Mouse (Mus musculus): ENCODE results near the gene Mast4. TPM values are rescaled to one million over a fixed set of nuclear protein-coding genes. Genes with fewer than 3 reads are reported as not detected.

Mast4 gene
- polyA plus RNA-seq, 1 experiment from 2014 or later, result 18.9 TPM

- no peaks in the 10 kb centered on the region for H3K27me3 ChIP-seq (ENCODE audit: control insufficient read depth, insufficient read depth, low read length)
- DNase-seq (ENCODE audit: low spot score) (no peak), ATAC-seq (ENCODE audit: insufficient number of reproducible peaks, low FRiP score, low TSS enrichment, low read depth) (no peak)
- WGBS, result 90% methylated on average over 6 of the region's 6 CpGs
- no peaks in the 10 kb centered on the region for H3K4me1 ChIP-seq (ENCODE audit: control insufficient read depth, insufficient read depth, low read length)
- no peaks in the 10 kb centered on the region for H3K9me3 ChIP-seq (ENCODE audit: control insufficient read depth, low read length)
- no peak overlapping the region for H3K9ac ChIP-seq (ENCODE audit: low read length)
- H3K4me3 ChIP-seq (ENCODE audit: low read depth, low read length), result no peak overlapping the region
- no peaks in the 10 kb centered on the region for H3K36me3 ChIP-seq (ENCODE audit: control insufficient read depth, insufficient read depth, low read length)
- no peak overlapping the region for H3K27ac ChIP-seq (replicated peaks; ENCODE audit: low read depth, low read length)
- no peak overlapping the region for H3K4me2 ChIP-seq (ENCODE audit: low read depth, severe bottlenecking)
Observed at GRCm38 (mm10) chr13:102775506-102775905, 558.8 kb downstream of the Mast4 start.

- Histone ChIP-seq H3K4me3 (ENCODE audit: low read depth, low read length) (no peak overlapping the region), H3K36me3 (ENCODE audit: control insufficient read depth, insufficient read depth, low read length) (no peaks in the 10 kb centered on the region), H3K27ac (replicated peaks; ENCODE audit: low read depth, low read length) (no peak overlapping the region), H3K9me3 (ENCODE audit: control insufficient read depth, low read length) (no peaks in the 10 kb centered on the region), H3K4me1 (ENCODE audit: control insufficient read depth, insufficient read depth, low read length) (no peaks in the 10 kb centered on the region), H3K27me3 (ENCODE audit: control insufficient read depth, insufficient read depth, low read length) (no peaks in the 10 kb centered on the region), H3K9ac (ENCODE audit: low read length) (no peak overlapping the region), H3K4me2 (ENCODE audit: low read depth, severe bottlenecking) (no peak overlapping the region)
- no peak for ATAC-seq (ENCODE audit: insufficient number of reproducible peaks, low FRiP score, low TSS enrichment, low read depth)
- no peak for DNase-seq (ENCODE audit: low spot score)
- 59% methylated on average over 7 of the region's 7 CpGs for WGBS
Observed at GRCm38 (mm10) chr13:102774786-102775201, 559.5 kb downstream of the Mast4 start.

- ATAC-seq (ENCODE audit: insufficient number of reproducible peaks, low FRiP score, low TSS enrichment, low read depth), result no peak
- no peak for DNase-seq (ENCODE audit: low spot score)
- Histone ChIP-seq H3K4me1 (ENCODE audit: control insufficient read depth, insufficient read depth, low read length) (no peaks in the 10 kb centered on the region), H3K4me2 (ENCODE audit: low read depth, severe bottlenecking) (no peak overlapping the region), H3K9me3 (ENCODE audit: control insufficient read depth, low read length) (no peaks in the 10 kb centered on the region), H3K27ac (replicated peaks; ENCODE audit: low read depth, low read length) (no peak overlapping the region), H3K36me3 (ENCODE audit: control insufficient read depth, insufficient read depth, low read length) (no peaks in the 10 kb centered on the region), H3K27me3 (ENCODE audit: control insufficient read depth, insufficient read depth, low read length) (no peaks in the 10 kb centered on the region), H3K4me3 (ENCODE audit: low read depth, low read length) (no peak overlapping the region), H3K9ac (ENCODE audit: low read length) (no peak overlapping the region)
- 91% methylated on average over 9 of the region's 9 CpGs for WGBS
Observed at GRCm38 (mm10) chr13:102773169-102773568, 561.1 kb downstream of the Mast4 start.

DNA sequence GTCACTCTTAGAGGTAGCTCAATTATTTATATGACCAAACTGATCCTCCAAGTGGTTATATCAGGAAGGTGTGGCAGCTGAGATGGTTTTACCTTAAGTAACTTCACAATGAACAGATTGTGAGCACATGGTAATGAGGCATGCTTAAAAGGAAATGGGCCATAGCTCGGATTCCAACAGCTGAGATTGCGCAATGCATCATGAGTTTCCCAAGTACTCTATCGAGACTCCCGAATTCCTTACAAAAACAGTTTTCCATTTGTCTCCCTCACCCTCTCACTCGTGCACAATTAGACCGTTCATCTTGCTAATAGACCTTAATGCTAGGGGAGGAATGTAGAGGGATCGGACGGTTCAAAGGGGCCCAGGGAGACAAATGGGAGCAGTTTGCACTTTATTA lies 564.1 kb downstream of the Mast4 start:
- DNase-seq (ENCODE audit: low spot score) (no peak), ATAC-seq (ENCODE audit: insufficient number of reproducible peaks, low FRiP score, low TSS enrichment, low read depth) (no peak)
- Histone ChIP-seq H3K36me3 (ENCODE audit: control insufficient read depth, insufficient read depth, low read length) (no peaks in the 10 kb centered on the region), H3K27me3 (ENCODE audit: control insufficient read depth, insufficient read depth, low read length) (no peaks in the 10 kb centered on the region), H3K27ac (replicated peaks; ENCODE audit: low read depth, low read length) (no peak overlapping the region), H3K4me2 (ENCODE audit: low read depth, severe bottlenecking) (no peak overlapping the region), H3K4me3 (ENCODE audit: low read depth, low read length) (no peak overlapping the region), H3K9ac (ENCODE audit: low read length) (no peak overlapping the region), H3K9me3 (ENCODE audit: control insufficient read depth, low read length) (no peaks in the 10 kb centered on the region), H3K4me1 (ENCODE audit: control insufficient read depth, insufficient read depth, low read length) (no peaks in the 10 kb centered on the region)
- 48% methylated on average over 8 of the region's 8 CpGs for whole genome bisulfite sequencing

DNA sequence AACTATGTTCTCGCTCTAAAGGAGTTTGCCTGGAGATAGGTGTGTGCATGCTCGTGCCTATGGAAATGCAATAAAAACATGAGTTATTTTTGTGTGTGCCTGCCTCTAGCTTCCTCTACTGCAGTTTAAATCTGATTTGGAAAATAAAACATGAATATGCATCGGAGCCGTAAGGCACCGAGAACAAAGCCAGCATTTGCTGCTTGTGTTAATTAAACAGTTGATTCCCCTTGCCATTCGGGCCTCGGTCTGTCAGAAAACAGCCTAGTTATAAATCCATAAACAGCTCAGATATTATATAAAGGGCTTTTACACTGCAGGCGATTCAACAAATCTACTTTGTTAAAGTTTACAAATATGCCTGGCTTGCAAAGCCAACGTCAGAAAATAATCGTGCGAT lies 565.8 kb downstream of the Mast4 start:
- H3K4me2 ChIP-seq (ENCODE audit: low read depth, severe bottlenecking), result no peak overlapping the region
- DNase-seq (ENCODE audit: low spot score), result no peak
- no peak overlapping the region for H3K4me3 ChIP-seq (ENCODE audit: low read depth, low read length)
- H3K27ac ChIP-seq (replicated peaks; ENCODE audit: low read depth, low read length), result no peak overlapping the region
- no peaks in the 10 kb centered on the region for H3K36me3 ChIP-seq (ENCODE audit: control insufficient read depth, insufficient read depth, low read length)
- WGBS, result 86% methylated on average over 11 of the region's 11 CpGs
- no peak overlapping the region for H3K9ac ChIP-seq (ENCODE audit: low read length)
- no peaks in the 10 kb centered on the region for H3K27me3 ChIP-seq (ENCODE audit: control insufficient read depth, insufficient read depth, low read length)
- no peaks in the 10 kb centered on the region for H3K4me1 ChIP-seq (ENCODE audit: control insufficient read depth, insufficient read depth, low read length)
- H3K9me3 ChIP-seq (ENCODE audit: control insufficient read depth, low read length), result no peaks in the 10 kb centered on the region
- no peak for ATAC-seq (ENCODE audit: insufficient number of reproducible peaks, low FRiP score, low TSS enrichment, low read depth)

- no peak overlapping the region for H3K9ac ChIP-seq (ENCODE audit: low read length)
- WGBS, result 69% methylated on average over 7 of the region's 7 CpGs
- no peak overlapping the region for H3K27ac ChIP-seq (replicated peaks; ENCODE audit: low read depth, low read length)
- H3K4me3 ChIP-seq (ENCODE audit: low read depth, low read length), result no peak overlapping the region
- no peaks in the 10 kb centered on the region for H3K4me1 ChIP-seq (ENCODE audit: control insufficient read depth, insufficient read depth, low read length)
- no peak for DNase-seq (ENCODE audit: low spot score)
- H3K27me3 ChIP-seq (ENCODE audit: control insufficient read depth, insufficient read depth, low read length), result no peaks in the 10 kb centered on the region
- H3K4me2 ChIP-seq (ENCODE audit: low read depth, severe bottlenecking), result no peak overlapping the region
- H3K36me3 ChIP-seq (ENCODE audit: control insufficient read depth, insufficient read depth, low read length), result no peaks in the 10 kb centered on the region
- no peaks in the 10 kb centered on the region for H3K9me3 ChIP-seq (ENCODE audit: control insufficient read depth, low read length)
- no peak for ATAC-seq (ENCODE audit: insufficient number of reproducible peaks, low FRiP score, low TSS enrichment, low read depth)
Observed at GRCm38 (mm10) chr13:102767110-102767509, 567.2 kb downstream of the Mast4 start.

GRCm38 (mm10) chr13:102765216-102765615 lies 569.1 kb downstream of the Mast4 start:
- no peaks in the 10 kb centered on the region for H3K4me1 ChIP-seq (ENCODE audit: control insufficient read depth, insufficient read depth, low read length)
- no peak overlapping the region for H3K9ac ChIP-seq (ENCODE audit: low read length)
- DNase-seq (ENCODE audit: low spot score), result no peak
- no peaks in the 10 kb centered on the region for H3K36me3 ChIP-seq (ENCODE audit: control insufficient read depth, insufficient read depth, low read length)
- H3K27me3 ChIP-seq (ENCODE audit: control insufficient read depth, insufficient read depth, low read length), result no peaks in the 10 kb centered on the region
- no peak overlapping the region for H3K27ac ChIP-seq (replicated peaks; ENCODE audit: low read depth, low read length)
- no peak overlapping the region for H3K4me2 ChIP-seq (ENCODE audit: low read depth, severe bottlenecking)
- no peak for ATAC-seq (ENCODE audit: insufficient number of reproducible peaks, low FRiP score, low TSS enrichment, low read depth)
- 89% methylated on average over 11 of the region's 11 CpGs for WGBS
- H3K9me3 ChIP-seq (ENCODE audit: control insufficient read depth, low read length), result no peaks in the 10 kb centered on the region
- no peak overlapping the region for H3K4me3 ChIP-seq (ENCODE audit: low read depth, low read length)

DNA sequence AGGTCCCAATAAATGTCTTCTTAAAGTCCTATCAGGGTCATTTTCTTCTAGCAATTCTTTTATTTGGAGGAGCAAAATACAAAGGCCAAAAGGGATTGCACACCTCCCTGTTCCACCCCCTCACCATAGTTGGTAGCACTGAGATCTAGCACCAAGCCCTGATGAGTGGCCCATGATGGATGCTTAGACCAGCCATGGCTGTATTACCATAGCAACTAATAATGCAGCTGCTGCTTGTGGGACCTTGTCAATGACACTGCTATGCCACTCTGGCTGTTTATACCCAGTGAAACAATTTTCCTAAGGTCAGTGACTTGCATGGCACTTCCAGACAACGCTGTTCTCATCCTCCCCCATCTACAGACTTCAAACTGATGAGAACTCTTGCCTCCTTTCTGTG lies 570.1 kb downstream of the Mast4 start:
- no peak for ATAC-seq (ENCODE audit: insufficient number of reproducible peaks, low FRiP score, low TSS enrichment, low read depth)
- Histone ChIP-seq H3K4me1 (ENCODE audit: control insufficient read depth, insufficient read depth, low read length) (no peaks in the 10 kb centered on the region), H3K27ac (replicated peaks; ENCODE audit: low read depth, low read length) (no peak overlapping the region), H3K4me3 (ENCODE audit: low read depth, low read length) (no peak overlapping the region), H3K9me3 (ENCODE audit: control insufficient read depth, low read length) (no peaks in the 10 kb centered on the region), H3K27me3 (ENCODE audit: control insufficient read depth, insufficient read depth, low read length) (no peaks in the 10 kb centered on the region), H3K9ac (ENCODE audit: low read length) (no peak overlapping the region), H3K36me3 (ENCODE audit: control insufficient read depth, insufficient read depth, low read length) (no peaks in the 10 kb centered on the region), H3K4me2 (ENCODE audit: low read depth, severe bottlenecking) (no peak overlapping the region)
- 91% methylated on average over 1 of the region's 1 CpGs for WGBS
- no peak for DNase-seq (ENCODE audit: low spot score)

- ATAC-seq (ENCODE audit: insufficient number of reproducible peaks, low FRiP score, low TSS enrichment, low read depth), result no peak
- no peak overlapping the region for H3K9ac ChIP-seq (ENCODE audit: low read length)
- WGBS, result 86% methylated on average over 10 of the region's 10 CpGs
Observed at GRCm38 (mm10) chr13:102762203-102762602, 572.1 kb downstream of the Mast4 start.

More at GRCm38 (mm10) chr13:102762203-102762602, 572.1 kb downstream of the Mast4 start:
- H3K4me2 ChIP-seq (ENCODE audit: low read depth, severe bottlenecking), result no peak overlapping the region
- peaks cover 3% of the 10 kb centered on the region; the same call in 1 of the 2 replicates for H3K36me3 ChIP-seq (ENCODE audit: control insufficient read depth, insufficient read depth, low read length)
- no peak overlapping the region for H3K27ac ChIP-seq (replicated peaks; ENCODE audit: low read depth, low read length)
- no peaks in the 10 kb centered on the region for H3K9me3 ChIP-seq (ENCODE audit: control insufficient read depth, low read length)
- H3K27me3 ChIP-seq (ENCODE audit: control insufficient read depth, insufficient read depth, low read length), result no peaks in the 10 kb centered on the region
- no peak for DNase-seq (ENCODE audit: low spot score)
- no peaks in the 10 kb centered on the region for H3K4me1 ChIP-seq (ENCODE audit: control insufficient read depth, insufficient read depth, low read length)
- H3K4me3 ChIP-seq (ENCODE audit: low read depth, low read length), result no peak overlapping the region
